Mouse (Mus musculus) forebrain, embryonic 10.5 days (tissue): ENCODE results near the gene Ubl4a. TPM values are rescaled to one million over a fixed set of nuclear protein-coding genes. Genes with fewer than 3 reads are reported as not detected.
"Not testable (repeated sequence)": the region's sequence is repeated elsewhere in the genome, so short reads cannot be mapped to it uniquely, and the experiment has no call there.

Experiments used
- DNase-seq: peaks from one replicate; pipeline ENCODE4 v3.0.0-alpha.2; 2017; ENCODE audit warnings: low spot score; ENCODE audit errors: extremely low spot score
- H3K27ac ChIP-seq: fragments of 300-500 bp; sonication (generic); 2 replicates; pipeline ENCODE4 v1.5.1; 2016; ENCODE audit warnings: mild to moderate bottlenecking
- H3K27me3 ChIP-seq: fragments of 300-500 bp; sonication (generic); 2 replicates; pipeline ENCODE4 v1.6.1; 2016; ENCODE audit warnings: mild to moderate bottlenecking; ENCODE audit not compliant: poor library complexity, severe bottlenecking
- H3K36me3 ChIP-seq: fragments of 300-500 bp; sonication (generic); replicated peaks from 2 replicates; pipeline ENCODE4 v1.6.1; 2016; ENCODE audit warnings: mild to moderate bottlenecking, moderate library complexity
- H3K4me1 ChIP-seq: fragments of 300-500 bp; sonication (generic); 2 replicates; pipeline ENCODE4 v1.6.1; 2016
- H3K4me3 ChIP-seq: fragments of 300-500 bp; sonication (generic); 2 replicates; pipeline ENCODE4 v1.5.1; 2016; ENCODE audit warnings: mild to moderate bottlenecking, moderate library complexity
- H3K9me3 ChIP-seq: fragments of 300-500 bp; sonication (generic); 2 replicates; pipeline ENCODE4 v1.6.1; 2016; ENCODE audit warnings: mild to moderate bottlenecking, moderate library complexity
- WGBS: fragments of 180-500 bp; shearing (Covaris S2); methylation state at CpG from one replicate; pipeline ENCODE4 v1.1.7; 2016; 5-methylcytosine and 5-hydroxymethylcytosine counted together
- polyA plus RNA-seq: library from polyadenylated mRNA; unstranded; fragments of >200 nt; fragmentation: Nextera tagmentation; extraction: Ambion mirVana; gene quantifications from 2 replicates; pipeline ENCODE4 v1.2.1, GENCODE M21; 2016

Gene Ubl4a
- 64.3 and 67.3 TPM in 2 replicates for polyA plus RNA-seq

- Histone ChIP-seq H3K9me3 (no peaks in the 10 kb centered on the region), H3K4me3 (peak within 1 kb of the TSS; percentile 53), H3K4me1 (peaks cover 17% of the 10 kb centered on the region), H3K36me3 (peaks cover 13% of the 10 kb centered on the region), H3K27ac (peak within 1 kb of the TSS; percentile 78), H3K27me3 (no peaks in the 10 kb centered on the region)
- peak; percentile 83 for DNase-seq
- whole genome bisulfite sequencing = 18% methylated on average over 32 of the region's 32 CpGs
Observed at GRCm38 (mm10) chrX:74372888-74373549, at the start of gene Ubl4a, which contains the start of gene Slc10a3. Ubl4a (minus strand) TSS chrX:74373218. Slc10a3 (minus strand) TSS chrX:74373349.

- DNase-seq = peak; percentile 51
Observed at GRCm38 (mm10) chrX:74413377-74413776, 40.4 kb upstream of the Ubl4a start.

GRCm38 (mm10) chrX:74408340-74408739 lies 35.3 kb upstream of the Ubl4a start:
- WGBS = 65% methylated on average over 2 of the region's 2 CpGs
- Histone ChIP-seq H3K9me3 (no peaks in the 10 kb centered on the region), H3K4me1 (no peaks in the 10 kb centered on the region), H3K27me3 (no peaks in the 10 kb centered on the region), H3K4me3 (no peak overlapping the region), H3K27ac (no peak overlapping the region), H3K36me3 (peaks cover 22% of the 10 kb centered on the region)
- DNase-seq = no peak

More at GRCm38 (mm10) chrX:74413377-74413776, 40.4 kb upstream of the Ubl4a start:
- no peak overlapping the region for H3K27ac ChIP-seq
- no peaks in the 10 kb centered on the region for H3K27me3 ChIP-seq
- H3K36me3 ChIP-seq = peaks cover 22% of the 10 kb centered on the region
- no peaks in the 10 kb centered on the region for H3K9me3 ChIP-seq
- no peaks in the 10 kb centered on the region for H3K4me1 ChIP-seq
- no peak overlapping the region for H3K4me3 ChIP-seq

GRCm38 (mm10) chrX:74400136-74400535 lies 27.1 kb upstream of the Ubl4a start:
- H3K27me3 ChIP-seq = no peaks in the 10 kb centered on the region
- H3K9me3 ChIP-seq = no peaks in the 10 kb centered on the region
- H3K4me1 ChIP-seq = no peaks in the 10 kb centered on the region
- no peaks in the 10 kb centered on the region for H3K36me3 ChIP-seq
- no peak overlapping the region for H3K4me3 ChIP-seq
- WGBS = 90% methylated on average over 3 of the region's 3 CpGs
- H3K27ac ChIP-seq = no peak overlapping the region
- DNase-seq = no peak

GRCm38 (mm10) chrX:74392535-74393443 lies 19.8 kb upstream of the Ubl4a start, which contains the start of the genes Fam3a and Ikbkg:
Fam3a (minus strand) TSS chrX:74393272.
Ikbkg (plus strand) TSS chrX:74393290.
- peaks cover 6% of the 10 kb centered on the region for H3K4me1 ChIP-seq
- peak; percentile 77 for DNase-seq
- H3K4me3 ChIP-seq = peak within 1 kb of the TSS; percentile 62
- no peaks in the 10 kb centered on the region for H3K27me3 ChIP-seq
- WGBS = 21% methylated on average over 29 of the region's 30 CpGs
- no peaks in the 10 kb centered on the region for H3K9me3 ChIP-seq
- peaks cover 4% of the 10 kb centered on the region; the same call in 1 of the 2 replicates for H3K36me3 ChIP-seq
- peak within 1 kb of the TSS; percentile 92 for H3K27ac ChIP-seq

- Histone ChIP-seq H3K4me3 (no peak overlapping the region), H3K4me1 (no peaks in the 10 kb centered on the region; the same call in 1 of the 2 replicates), H3K27ac (no peak overlapping the region)
Observed at GRCm38 (mm10) chrX:74388153-74388552, 15.1 kb upstream of the Ubl4a start.

GRCm38 (mm10) chrX:74384451-74384850 lies 11.4 kb upstream of the Ubl4a start:
- H3K27me3 ChIP-seq = no peaks in the 10 kb centered on the region
- H3K9me3 ChIP-seq = no peaks in the 10 kb centered on the region
- no peak for DNase-seq
- no peak overlapping the region for H3K4me3 ChIP-seq
- 71% methylated on average over 2 of the region's 2 CpGs for WGBS
- no peaks in the 10 kb centered on the region for H3K4me1 ChIP-seq
- peaks cover 28% of the 10 kb centered on the region for H3K36me3 ChIP-seq
- H3K27ac ChIP-seq = no peak overlapping the region

More at GRCm38 (mm10) chrX:74388153-74388552, 15.1 kb upstream of the Ubl4a start:
- no peaks in the 10 kb centered on the region for H3K27me3 ChIP-seq
- H3K36me3 ChIP-seq = peaks cover 32% of the 10 kb centered on the region
- no peak for DNase-seq
- no peaks in the 10 kb centered on the region for H3K9me3 ChIP-seq

- Histone ChIP-seq H3K4me1 (peaks cover 28% of the 10 kb centered on the region), H3K4me3 (peak overlapping the region; percentile 66), H3K9me3 (no peaks in the 10 kb centered on the region), H3K27me3 (no peaks in the 10 kb centered on the region), H3K36me3 (peaks cover 30% of the 10 kb centered on the region), H3K27ac (peak overlapping the region; percentile 91)
- peak; percentile 57 for DNase-seq
- WGBS = 13% methylated on average over 40 of the region's 49 CpGs
Observed at GRCm38 (mm10) chrX:74368209-74368909, 4.7 kb downstream of the Ubl4a start.

- peaks cover 22% of the 10 kb centered on the region for H3K4me1 ChIP-seq
- H3K27me3 ChIP-seq = no peaks in the 10 kb centered on the region
- H3K9me3 ChIP-seq = no peaks in the 10 kb centered on the region
- 75% methylated on average over 10 of the region's 10 CpGs for WGBS
- peak overlapping the region; percentile 66 for H3K4me3 ChIP-seq
- peaks cover 30% of the 10 kb centered on the region for H3K36me3 ChIP-seq
- H3K27ac ChIP-seq = peak overlapping the region; percentile 91
- DNase-seq = no peak
Observed at GRCm38 (mm10) chrX:74367512-74367911, 5.5 kb downstream of the Ubl4a start.

- no peak for DNase-seq
- no peak overlapping the region for H3K27ac ChIP-seq
- no peak overlapping the region for H3K4me3 ChIP-seq
- no peaks in the 10 kb centered on the region for H3K9me3 ChIP-seq
- WGBS = 54% methylated on average over 11 of the region's 11 CpGs
- no peaks in the 10 kb centered on the region for H3K4me1 ChIP-seq
- H3K27me3 ChIP-seq = no peaks in the 10 kb centered on the region
- H3K36me3 ChIP-seq = no peaks in the 10 kb centered on the region
Observed at GRCm38 (mm10) chrX:74359171-74359570, 13.8 kb downstream of the Ubl4a start.

- H3K9me3 ChIP-seq, DNase-seq, H3K4me3 ChIP-seq, H3K36me3 ChIP-seq, H3K27ac ChIP-seq, H3K4me1 ChIP-seq, H3K27me3 ChIP-seq: not testable (repeated sequence)
- WGBS = 80% methylated on average over 3 of the region's 3 CpGs
Observed at GRCm38 (mm10) chrX:74357069-74357468, 15.9 kb downstream of the Ubl4a start.

- no peaks in the 10 kb centered on the region for H3K27me3 ChIP-seq
- H3K36me3 ChIP-seq = no peaks in the 10 kb centered on the region
- H3K4me1 ChIP-seq = peaks cover 4% of the 10 kb centered on the region; the same call in 1 of the 2 replicates
- H3K9me3 ChIP-seq = no peaks in the 10 kb centered on the region; the same call in 1 of the 2 replicates
- peak within 1 kb of the TSS; percentile 83 for H3K27ac ChIP-seq
- peak; percentile 65 for DNase-seq
- WGBS = 15% methylated on average over 15 of the region's 22 CpGs
- peak within 1 kb of the TSS; percentile 56 for H3K4me3 ChIP-seq
Observed at GRCm38 (mm10) chrX:74353467-74353770, 19.6 kb downstream of the Ubl4a start, which contains the start of gene Lage3. Lage3 (minus strand) TSS chrX:74353618.
